Mouse (Mus musculus): ENCODE results near the gene Gpc5.
A peak's percentile ranks its signal among the peaks of the same experiment; 100 is the strongest.

Gene Gpc5

GRCm38 (mm10) chr14:115546516-115547282 is 454.7 kb downstream of the Gpc5 start:
- no peak for DNase-seq (ENCODE audit: low spot score in 2 of 2)

GRCm38 (mm10) chr14:115551996-115552395 is 460.0 kb downstream of the Gpc5 start:
- no peak for DNase-seq (ENCODE audit: low spot score in 2 of 2)

GRCm38 (mm10) chr14:115580466-115581255 is 488.6 kb downstream of the Gpc5 start:
- DNase-seq (ENCODE audit: low spot score in 2 of 2): no peak

DNA sequence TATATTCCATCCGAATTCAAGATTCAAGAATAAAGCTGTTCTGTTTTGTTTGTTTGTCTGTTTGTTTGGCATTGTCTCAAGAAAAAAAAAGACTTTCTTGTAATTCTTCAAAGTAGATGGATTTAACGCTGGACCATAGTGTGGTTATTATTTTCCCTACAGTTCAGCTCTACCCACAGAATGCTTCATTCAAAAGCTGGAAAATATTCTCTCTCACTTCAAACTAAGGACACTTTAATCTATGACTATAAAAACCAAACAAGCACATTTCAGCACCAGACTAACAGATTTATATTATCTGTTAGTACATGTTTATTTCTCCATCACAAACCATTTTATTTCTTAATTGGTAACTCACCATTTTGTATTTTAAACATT is 489.2 kb downstream of the Gpc5 start:
- DNase-seq (ENCODE audit: low spot score in 2 of 2): no peak

DNA sequence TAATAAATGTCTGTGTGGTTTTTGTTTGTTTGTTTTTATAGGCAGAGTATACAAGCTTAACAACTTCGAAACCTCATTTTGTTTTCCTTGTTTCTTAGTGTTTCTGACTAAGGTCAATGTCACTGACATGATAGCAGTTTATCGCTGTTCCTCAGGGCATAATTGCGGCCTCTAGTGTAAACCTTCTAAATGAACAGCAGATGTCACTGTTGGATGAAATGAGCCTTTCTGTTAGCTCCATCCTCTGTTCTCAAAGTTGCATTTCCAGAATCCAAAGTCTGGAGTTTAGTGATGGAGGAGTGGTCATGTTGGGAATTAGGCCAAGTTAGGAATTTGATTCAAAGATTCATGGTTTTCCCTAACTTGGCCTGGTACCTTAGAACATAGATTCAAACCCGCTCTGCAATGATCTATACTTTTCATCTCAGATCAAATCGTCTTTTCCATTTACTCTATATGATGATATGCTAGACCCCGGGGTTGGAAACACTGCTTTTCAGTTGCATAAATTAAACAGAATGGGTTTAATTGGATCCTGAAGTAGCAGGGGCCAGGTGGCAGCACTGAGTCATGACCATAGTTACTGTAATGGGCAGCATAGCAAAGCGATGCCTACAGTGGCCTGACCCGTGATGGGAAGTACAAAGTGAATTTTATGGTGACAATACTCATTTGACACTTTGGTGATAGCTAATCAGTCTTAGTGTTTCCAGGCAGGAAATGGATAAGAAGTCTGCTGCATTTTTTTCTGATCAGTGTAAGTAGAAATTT is 508.4 kb downstream of the Gpc5 start:
- no peak for DNase-seq (ENCODE audit: low spot score in 2 of 2)

DNA sequence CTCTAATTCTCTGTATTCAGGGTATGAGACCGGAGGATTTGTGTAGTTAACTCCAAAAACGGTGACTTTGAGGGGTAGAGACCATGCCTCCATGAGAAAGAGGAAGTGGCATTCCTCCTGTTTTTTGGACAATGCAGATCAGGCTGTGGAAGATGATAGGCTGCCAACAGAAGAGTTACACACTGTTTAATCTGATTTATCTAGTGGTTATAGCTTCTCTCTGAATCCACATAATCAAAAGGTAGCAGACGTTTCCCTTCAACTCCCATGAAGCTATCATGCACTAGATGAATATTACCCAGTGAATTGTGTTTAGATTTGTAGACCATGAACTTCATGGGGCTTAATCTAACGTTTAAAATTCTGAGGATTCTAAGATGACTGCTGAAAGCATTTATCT is 522.1 kb downstream of the Gpc5 start:
- DNase-seq (ENCODE audit: low spot score in 2 of 2): no peak

GRCm38 (mm10) chr14:115616305-115616704 is 524.3 kb downstream of the Gpc5 start:
- DNase-seq (ENCODE audit: low spot score in 2 of 2): no peak

- no peak for DNase-seq (ENCODE audit: low spot score in 2 of 2)
These were observed 524.8 kb downstream of the Gpc5 start for GRCm38 (mm10) chr14:115616846-115617245.

GRCm38 (mm10) chr14:115620473-115620872 is 528.5 kb downstream of the Gpc5 start:
- DNase-seq (ENCODE audit: low spot score in 2 of 2): no peak

DNA sequence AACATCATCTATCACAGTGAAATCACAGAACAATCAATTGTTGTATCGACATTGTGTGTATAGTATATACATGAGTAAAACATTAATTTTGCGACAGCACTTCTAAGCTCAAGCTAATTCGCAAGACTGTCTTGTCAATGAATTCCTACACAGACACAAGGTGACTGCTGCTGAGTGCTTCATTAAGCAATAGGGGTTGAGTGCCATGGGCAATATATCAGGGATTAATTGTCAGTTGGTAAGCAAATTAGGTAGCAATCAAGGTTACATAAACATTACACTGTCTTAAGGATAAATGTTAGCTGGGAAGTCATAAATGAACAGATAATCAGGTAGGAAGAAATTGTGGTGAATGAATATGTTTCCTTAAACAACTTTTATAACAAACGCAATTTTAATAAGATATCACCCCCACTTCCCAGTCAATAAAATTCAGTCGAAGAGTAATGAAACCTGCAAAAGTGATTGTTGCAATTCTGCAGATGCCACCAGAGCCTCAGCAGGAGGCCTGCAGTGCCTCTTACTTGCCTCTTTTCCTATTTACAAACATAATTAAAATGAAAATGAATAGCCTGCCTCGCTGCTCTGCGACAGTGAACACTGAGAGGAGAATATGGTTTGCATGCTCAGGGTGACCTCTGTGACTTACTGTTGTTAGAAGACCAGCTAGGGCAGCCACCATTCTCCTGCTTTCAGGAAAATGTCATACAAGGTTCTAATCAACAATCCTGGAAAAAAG is 539.3 kb downstream of the Gpc5 start:
- no peak for DNase-seq (ENCODE audit: low spot score in 2 of 2)

DNA sequence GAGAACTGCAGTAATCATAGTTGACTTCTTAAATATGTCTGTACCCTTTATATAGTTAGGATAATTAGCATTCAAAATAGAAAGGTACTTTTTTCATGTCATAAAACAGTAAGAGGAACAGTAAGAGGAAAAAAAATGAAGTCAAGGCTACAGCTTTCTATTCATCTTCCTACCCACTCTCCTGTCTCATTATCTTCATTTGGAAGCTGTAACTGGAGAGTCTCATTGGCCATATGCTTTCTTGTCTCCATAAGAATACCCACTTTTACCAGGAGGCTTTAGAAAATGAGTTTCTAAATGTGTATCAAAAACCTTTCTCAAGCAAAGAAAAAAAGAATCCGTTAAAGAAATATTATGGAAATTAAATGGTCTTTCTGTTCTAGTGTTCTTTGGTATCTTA is 541.3 kb downstream of the Gpc5 start:
- no peak for DNase-seq (ENCODE audit: low spot score in 2 of 2)

DNA sequence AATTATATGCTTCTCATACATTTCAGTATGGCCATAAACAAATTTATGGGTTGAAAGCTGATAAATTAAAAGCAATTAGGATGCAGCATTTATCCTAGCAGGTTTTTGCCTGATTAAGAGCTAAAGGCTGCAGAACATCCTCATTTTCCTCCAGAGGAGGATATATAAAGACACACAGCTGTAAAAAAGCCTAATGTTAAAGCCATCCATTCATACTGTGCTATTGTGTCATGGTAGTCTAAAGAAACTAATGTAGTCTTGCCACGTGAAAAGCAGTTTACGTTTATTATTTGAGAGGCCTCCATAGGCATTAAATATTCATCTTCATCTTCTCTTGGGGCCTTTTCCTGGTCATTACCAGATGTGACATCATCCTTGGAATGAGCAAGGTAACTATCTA is 587.9 kb downstream of the Gpc5 start:
- DNase-seq (ENCODE audit: low spot score in 2 of 2): no peak

- DNase-seq (ENCODE audit: low spot score in 2 of 2): no peak
These were observed 654.0 kb downstream of the Gpc5 start for GRCm38 (mm10) chr14:115746013-115746412.

DNA sequence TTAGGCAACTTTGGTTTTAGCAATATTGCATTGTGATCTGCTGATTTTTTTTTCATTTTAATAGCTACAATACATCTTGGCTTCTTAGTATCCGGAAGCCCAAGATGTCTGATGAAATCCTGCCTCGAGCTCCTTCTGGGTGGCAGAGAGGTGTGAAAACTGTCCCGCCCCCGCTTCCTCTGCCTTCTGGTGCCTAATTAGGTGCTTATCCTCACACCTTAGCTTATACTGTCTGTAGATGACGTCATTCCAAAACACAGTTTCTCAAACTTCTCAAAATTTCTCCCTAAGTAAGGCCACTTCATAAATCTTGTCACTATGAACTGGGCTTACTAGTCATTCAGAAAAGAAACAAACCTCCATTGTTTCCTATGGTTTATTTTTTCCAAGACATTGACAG is 668.2 kb downstream of the Gpc5 start:
- DNase-seq (ENCODE audit: low spot score in 2 of 2): peak; percentile 25 to 29

- DNase-seq (ENCODE audit: low spot score in 2 of 2): no peak
These were observed 687.6 kb downstream of the Gpc5 start for GRCm38 (mm10) chr14:115779382-115780177.

DNA sequence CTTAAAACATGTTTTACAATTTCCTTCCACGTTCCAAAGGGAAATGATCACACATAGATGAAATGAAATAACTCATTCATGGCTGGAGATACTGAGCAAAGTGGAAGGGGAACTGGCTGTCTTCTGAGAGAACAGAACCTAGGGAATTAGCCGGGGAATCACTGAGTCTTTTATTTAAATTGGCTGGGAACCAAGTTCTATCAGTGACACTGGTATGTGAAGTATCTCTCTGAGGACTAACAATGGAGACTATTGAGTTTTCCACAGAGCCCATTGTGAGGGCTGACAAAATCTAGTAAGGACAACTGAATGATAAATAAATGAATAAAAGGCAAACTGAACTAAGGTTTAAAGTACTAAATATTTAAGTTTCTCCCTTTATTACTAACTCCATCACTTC is 712.7 kb downstream of the Gpc5 start:
- no peak for DNase-seq (ENCODE audit: low spot score in 2 of 2)

GRCm38 (mm10) chr14:115819021-115819420 is 727.0 kb downstream of the Gpc5 start:
- no peak for DNase-seq (ENCODE audit: low spot score in 2 of 2)

DNA sequence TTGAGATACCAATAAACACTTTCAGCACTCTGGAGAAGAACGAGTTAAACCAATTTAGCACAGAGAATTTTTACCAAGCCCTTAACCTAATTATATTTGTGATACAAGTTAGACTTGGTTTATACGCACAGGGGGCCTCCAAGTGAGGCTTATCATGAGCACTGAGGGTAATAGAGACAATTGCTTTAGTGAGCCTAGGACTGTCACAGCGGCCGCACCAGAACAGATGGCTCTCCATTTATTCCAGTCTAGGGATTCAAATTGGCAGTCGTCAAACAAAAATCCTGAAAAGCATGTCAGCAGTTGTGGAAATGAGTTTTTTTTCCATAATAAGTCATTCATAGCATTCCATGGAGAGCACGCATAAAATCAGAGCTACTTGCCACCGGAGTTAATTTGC is 729.6 kb downstream of the Gpc5 start:
- no peak for DNase-seq (ENCODE audit: low spot score in 2 of 2)

GRCm38 (mm10) chr14:115830485-115830884 is 738.5 kb downstream of the Gpc5 start:
- no peak for DNase-seq (ENCODE audit: low spot score in 2 of 2)

DNA sequence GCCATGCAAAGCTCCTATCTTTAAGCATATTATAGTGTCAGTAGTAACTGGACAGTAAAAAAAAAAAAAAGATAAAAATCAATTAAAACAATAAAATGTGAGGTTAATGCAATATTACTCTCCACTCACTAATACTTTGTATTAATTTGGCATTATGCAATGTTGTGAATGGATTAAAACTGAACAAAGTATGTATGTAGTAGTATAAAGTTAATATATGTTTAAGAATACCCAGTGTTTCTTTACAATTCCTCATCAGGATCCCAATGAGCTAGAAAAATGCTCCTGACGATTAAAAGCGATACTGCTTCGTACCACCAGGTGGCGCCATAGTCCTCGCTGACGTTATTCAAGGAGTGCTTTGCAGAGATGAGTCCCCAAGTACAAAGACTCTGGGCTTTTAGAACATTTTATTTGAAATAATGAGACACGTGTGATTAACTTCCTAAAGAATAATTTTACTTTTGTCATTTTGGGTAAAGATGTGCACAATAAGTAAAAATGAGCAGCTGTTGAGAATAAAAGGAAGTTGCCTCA is 739.3 kb downstream of the Gpc5 start:
- peak; percentile 66 to 71 for DNase-seq (ENCODE audit: low spot score in 2 of 2)
